Mouse (Mus musculus) CD8-positive naive resting alpha-beta T cell, adult 2 months (primary cell): ENCODE results near the gene Castor1.
A peak's percentile ranks its signal among the peaks of the same experiment; 100 is the strongest.

Experiments used
- DNase-seq, 2 experiments: peaks; one replicate each; pipeline ENCODE4 v3.0.0; 2022; ENCODE audit warnings: low read depth in 2 of 2, low spot score in 2 of 2

The Castor1 gene

GRCm38 (mm10) chr11:4261188-4261494 is 43.1 kb downstream of the Castor1 start:
- DNase-seq, result peak; percentile 52 to 66

GRCm38 (mm10) chr11:4261969-4262368 is 43.9 kb downstream of the Castor1 start:
- no peak for DNase-seq

DNA sequence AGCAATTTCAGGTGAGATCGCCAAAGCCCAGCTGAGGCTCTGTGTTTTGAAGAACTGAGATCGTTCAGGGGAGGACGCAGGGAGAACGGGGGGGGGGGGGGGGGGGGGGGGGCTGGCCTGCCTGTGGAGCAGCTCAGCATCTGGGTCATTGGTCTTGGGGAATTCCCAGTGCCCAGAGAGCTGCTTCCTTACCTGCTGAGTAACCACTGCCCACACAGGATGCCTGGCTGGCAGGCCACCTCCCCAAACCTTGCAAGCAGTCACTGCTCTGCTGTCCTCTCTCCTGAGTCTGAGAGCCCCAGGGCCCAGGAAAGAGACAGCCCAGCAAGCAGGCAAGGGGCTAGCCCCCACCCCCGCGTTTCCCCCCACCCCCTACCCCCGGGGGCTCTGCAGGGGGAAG is 44.8 kb downstream of the Castor1 start:
- DNase-seq, result no peak

- no peak for DNase-seq
These were observed 45.3 kb downstream of the Castor1 start for GRCm38 (mm10) chr11:4263296-4263695.

DNA sequence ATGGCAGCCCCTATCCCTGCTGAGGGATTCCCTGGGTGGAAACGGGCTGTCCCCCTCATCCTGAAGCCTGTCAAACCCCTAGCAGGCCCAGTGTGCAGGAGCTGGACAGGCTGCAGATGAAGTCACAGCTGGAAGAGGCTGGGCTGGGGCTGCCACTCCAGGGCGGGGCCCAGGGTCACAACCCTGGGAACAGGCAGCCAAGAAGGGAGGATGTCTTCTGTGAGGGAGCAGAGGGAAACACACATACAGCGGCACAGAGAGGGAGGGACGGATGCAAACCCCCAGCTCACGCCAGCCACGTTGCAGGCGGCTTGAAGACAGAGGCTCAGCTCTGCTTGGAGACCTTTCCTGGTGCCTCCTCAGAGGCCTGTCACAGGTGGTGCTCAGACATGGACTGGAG is 46.0 kb downstream of the Castor1 start:
- DNase-seq, result no peak

GRCm38 (mm10) chr11:4266271-4267201 is 48.5 kb downstream of the Castor1 start:
- no peak for DNase-seq

- no peak for DNase-seq
These were observed 49.2 kb downstream of the Castor1 start for GRCm38 (mm10) chr11:4267202-4267578.

DNA sequence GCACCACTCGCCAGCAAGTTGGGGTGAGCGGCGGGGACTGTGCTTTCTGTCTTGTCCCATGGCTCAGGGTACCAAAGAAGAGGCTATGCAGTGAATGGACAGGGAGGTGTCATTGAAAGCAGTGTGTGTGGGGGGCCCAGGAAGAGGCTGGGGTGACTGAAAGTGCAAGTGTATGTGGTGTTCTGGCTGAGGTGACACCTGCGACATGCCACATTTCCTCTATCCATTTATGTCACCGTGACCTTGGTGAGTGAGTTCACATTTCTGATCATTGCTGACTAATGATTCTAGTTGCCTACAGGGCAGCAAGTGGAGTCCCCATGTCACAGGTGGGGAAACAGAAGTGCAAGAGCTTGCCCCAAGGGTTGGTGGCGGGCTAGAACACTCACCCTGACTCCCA is 50.5 kb downstream of the Castor1 start:
- DNase-seq, result no peak

- no peak for DNase-seq
These were observed 52.9 kb downstream of the Castor1 start for GRCm38 (mm10) chr11:4270744-4271459.

- DNase-seq, result no peak
These were observed 53.5 kb downstream of the Castor1 start for GRCm38 (mm10) chr11:4271544-4271943.
